Mouse (Mus musculus): ENCODE measurements around the gene Dct. TPM values are rescaled to one million over a fixed set of nuclear protein-coding genes. Genes with fewer than 3 reads are reported as not detected.
A peak's percentile ranks its signal among the peaks of the same experiment; 100 is the strongest.

Gene Dct
- polyA plus RNA-seq, 1 experiment from 2014 or later = 1.4 TPM

GRCm38 (mm10) chr14:118051396-118051795 lies 648 bp downstream of the Dct start:
- no peaks in the 10 kb centered on the region for H3K4me1 ChIP-seq (replicated peaks; ENCODE audit: control insufficient read depth, insufficient read depth, low read length)
- H3K27ac ChIP-seq (ENCODE audit: low read depth) = no peak overlapping the region
- H3K9me3 ChIP-seq (ENCODE audit: control insufficient read depth, low read length) = no peaks in the 10 kb centered on the region
- DNase-seq (ENCODE audit: low spot score) (no peak), ATAC-seq (replicated peaks; ENCODE audit: low FRiP score, low TSS enrichment, low read depth) (peak; percentile 25)
- WGBS = 77% methylated on average over 11 of the region's 11 CpGs
- H3K27me3 ChIP-seq (replicated peaks; ENCODE audit: control insufficient read depth, insufficient read depth, low read length) = no peaks in the 10 kb centered on the region
- no peaks in the 10 kb centered on the region for H3K36me3 ChIP-seq (ENCODE audit: control insufficient read depth, insufficient read depth, low read length)
- no peak overlapping the region for H3K9ac ChIP-seq (ENCODE audit: low read length)
- H3K4me3 ChIP-seq (ENCODE audit: low read depth, low read length) = no peak overlapping the region
- H3K4me2 ChIP-seq (ENCODE audit: low read length) = no peak overlapping the region

- ATAC-seq (replicated peaks; ENCODE audit: low FRiP score, low TSS enrichment, low read depth) (peak; percentile 75), DNase-seq (ENCODE audit: low spot score) (peak; percentile 80)
- Histone ChIP-seq H3K27ac (ENCODE audit: low read depth) (no peak overlapping the region), H3K4me2 (ENCODE audit: low read length) (no peak overlapping the region), H3K4me3 (ENCODE audit: low read depth, low read length) (no peak overlapping the region), H3K9me3 (ENCODE audit: control insufficient read depth, low read length) (no peaks in the 10 kb centered on the region), H3K27me3 (replicated peaks; ENCODE audit: control insufficient read depth, insufficient read depth, low read length) (no peaks in the 10 kb centered on the region), H3K4me1 (replicated peaks; ENCODE audit: control insufficient read depth, insufficient read depth, low read length) (no peaks in the 10 kb centered on the region), H3K9ac (ENCODE audit: low read length) (no peak overlapping the region), H3K36me3 (ENCODE audit: control insufficient read depth, insufficient read depth, low read length) (no peaks in the 10 kb centered on the region)
- WGBS = 69% methylated on average over 12 of the region's 12 CpGs
These were observed 1.1 kb downstream of the Dct start for GRCm38 (mm10) chr14:118050990-118051389.

- Histone ChIP-seq H3K9ac (ENCODE audit: low read length) (no peak overlapping the region), H3K27ac (ENCODE audit: low read depth) (no peak overlapping the region), H3K4me3 (ENCODE audit: low read depth, low read length) (no peak overlapping the region), H3K4me1 (replicated peaks; ENCODE audit: control insufficient read depth, insufficient read depth, low read length) (no peaks in the 10 kb centered on the region), H3K36me3 (ENCODE audit: control insufficient read depth, insufficient read depth, low read length) (no peaks in the 10 kb centered on the region), H3K27me3 (replicated peaks; ENCODE audit: control insufficient read depth, insufficient read depth, low read length) (no peaks in the 10 kb centered on the region), H3K4me2 (ENCODE audit: low read length) (no peak overlapping the region), H3K9me3 (ENCODE audit: control insufficient read depth, low read length) (no peaks in the 10 kb centered on the region)
- WGBS = 73% methylated on average over 10 of the region's 10 CpGs
- ATAC-seq (replicated peaks; ENCODE audit: low FRiP score, low TSS enrichment, low read depth) = no peak
- no peak for DNase-seq (ENCODE audit: low spot score)
These were observed 1.6 kb downstream of the Dct start for GRCm38 (mm10) chr14:118050431-118050830.

GRCm38 (mm10) chr14:118049648-118050238 lies 2.3 kb downstream of the Dct start:
- Histone ChIP-seq H3K36me3 (ENCODE audit: control insufficient read depth, insufficient read depth, low read length) (no peaks in the 10 kb centered on the region), H3K9ac (ENCODE audit: low read length) (no peak overlapping the region), H3K27ac (ENCODE audit: low read depth) (no peak overlapping the region), H3K9me3 (ENCODE audit: control insufficient read depth, low read length) (no peaks in the 10 kb centered on the region), H3K4me1 (replicated peaks; ENCODE audit: control insufficient read depth, insufficient read depth, low read length) (no peaks in the 10 kb centered on the region), H3K4me3 (ENCODE audit: low read depth, low read length) (no peak overlapping the region), H3K27me3 (replicated peaks; ENCODE audit: control insufficient read depth, insufficient read depth, low read length) (no peaks in the 10 kb centered on the region), H3K4me2 (ENCODE audit: low read length) (no peak overlapping the region)
- 77% methylated on average over 12 of the region's 12 CpGs for WGBS
- ATAC-seq (replicated peaks; ENCODE audit: low FRiP score, low TSS enrichment, low read depth) = no peak
- no peak for DNase-seq (ENCODE audit: low spot score)

- no peaks in the 10 kb centered on the region for H3K27me3 ChIP-seq (replicated peaks; ENCODE audit: control insufficient read depth, insufficient read depth, low read length)
- DNase-seq (ENCODE audit: low spot score) (no peak), ATAC-seq (replicated peaks; ENCODE audit: low FRiP score, low TSS enrichment, low read depth) (no peak)
- no peak overlapping the region for H3K9ac ChIP-seq (ENCODE audit: low read length)
- H3K36me3 ChIP-seq (ENCODE audit: control insufficient read depth, insufficient read depth, low read length) = no peaks in the 10 kb centered on the region
- WGBS = 84% methylated on average over 17 of the region's 17 CpGs
- H3K4me3 ChIP-seq (ENCODE audit: low read depth, low read length) = no peak overlapping the region
- H3K27ac ChIP-seq (ENCODE audit: low read depth) = no peak overlapping the region
- no peaks in the 10 kb centered on the region for H3K9me3 ChIP-seq (ENCODE audit: control insufficient read depth, low read length)
- H3K4me1 ChIP-seq (replicated peaks; ENCODE audit: control insufficient read depth, insufficient read depth, low read length) = no peaks in the 10 kb centered on the region
- no peak overlapping the region for H3K4me2 ChIP-seq (ENCODE audit: low read length)
These were observed 9.1 kb downstream of the Dct start for GRCm38 (mm10) chr14:118042963-118043362.

- ATAC-seq (replicated peaks; ENCODE audit: low FRiP score, low TSS enrichment, low read depth) = no peak
- H3K4me3 ChIP-seq (ENCODE audit: low read depth, low read length) = no peak overlapping the region
- WGBS = 80% methylated on average over 18 of the region's 18 CpGs
- no peak for DNase-seq (ENCODE audit: low spot score)
- H3K4me1 ChIP-seq (replicated peaks; ENCODE audit: control insufficient read depth, insufficient read depth, low read length) = no peaks in the 10 kb centered on the region
- no peaks in the 10 kb centered on the region for H3K36me3 ChIP-seq (ENCODE audit: control insufficient read depth, insufficient read depth, low read length)
- no peaks in the 10 kb centered on the region for H3K9me3 ChIP-seq (ENCODE audit: control insufficient read depth, low read length)
- H3K27me3 ChIP-seq (replicated peaks; ENCODE audit: control insufficient read depth, insufficient read depth, low read length) = no peaks in the 10 kb centered on the region
- H3K4me2 ChIP-seq (ENCODE audit: low read length) = no peak overlapping the region
- H3K27ac ChIP-seq (ENCODE audit: low read depth) = no peak overlapping the region
- H3K9ac ChIP-seq (ENCODE audit: low read length) = no peak overlapping the region
These were observed 9.8 kb downstream of the Dct start for GRCm38 (mm10) chr14:118042066-118042762.

GRCm38 (mm10) chr14:118040550-118041250 lies 11.3 kb downstream of the Dct start:
- DNase-seq (ENCODE audit: low spot score) (no peak), ATAC-seq (replicated peaks; ENCODE audit: low FRiP score, low TSS enrichment, low read depth) (no peak)
- Histone ChIP-seq H3K27ac (ENCODE audit: low read depth) (no peak overlapping the region), H3K9me3 (ENCODE audit: control insufficient read depth, low read length) (no peaks in the 10 kb centered on the region), H3K4me3 (ENCODE audit: low read depth, low read length) (no peak overlapping the region), H3K4me2 (ENCODE audit: low read length) (no peak overlapping the region), H3K4me1 (replicated peaks; ENCODE audit: control insufficient read depth, insufficient read depth, low read length) (no peaks in the 10 kb centered on the region), H3K36me3 (ENCODE audit: control insufficient read depth, insufficient read depth, low read length) (no peaks in the 10 kb centered on the region), H3K9ac (ENCODE audit: low read length) (no peak overlapping the region), H3K27me3 (replicated peaks; ENCODE audit: control insufficient read depth, insufficient read depth, low read length) (no peaks in the 10 kb centered on the region)
- 79% methylated on average over 7 of the region's 7 CpGs for WGBS

GRCm38 (mm10) chr14:118039074-118039473 lies 13.0 kb downstream of the Dct start:
- no peak for ATAC-seq (replicated peaks; ENCODE audit: low FRiP score, low TSS enrichment, low read depth)
- no peak overlapping the region for H3K4me2 ChIP-seq (ENCODE audit: low read length)
- no peak overlapping the region for H3K27ac ChIP-seq (ENCODE audit: low read depth)
- H3K9ac ChIP-seq (ENCODE audit: low read length) = no peak overlapping the region
- no peak overlapping the region for H3K4me3 ChIP-seq (ENCODE audit: low read depth, low read length)
- no peaks in the 10 kb centered on the region for H3K27me3 ChIP-seq (replicated peaks; ENCODE audit: control insufficient read depth, insufficient read depth, low read length)
- no peaks in the 10 kb centered on the region for H3K36me3 ChIP-seq (ENCODE audit: control insufficient read depth, insufficient read depth, low read length)
- WGBS = 69% methylated on average over 3 of the region's 3 CpGs
- H3K9me3 ChIP-seq (ENCODE audit: control insufficient read depth, low read length) = no peaks in the 10 kb centered on the region
- no peak for DNase-seq (ENCODE audit: low spot score)
- no peaks in the 10 kb centered on the region for H3K4me1 ChIP-seq (replicated peaks; ENCODE audit: control insufficient read depth, insufficient read depth, low read length)
